20 mouse cellular contexts compared by ENCODE assay signal in the genomic region with DNA sequence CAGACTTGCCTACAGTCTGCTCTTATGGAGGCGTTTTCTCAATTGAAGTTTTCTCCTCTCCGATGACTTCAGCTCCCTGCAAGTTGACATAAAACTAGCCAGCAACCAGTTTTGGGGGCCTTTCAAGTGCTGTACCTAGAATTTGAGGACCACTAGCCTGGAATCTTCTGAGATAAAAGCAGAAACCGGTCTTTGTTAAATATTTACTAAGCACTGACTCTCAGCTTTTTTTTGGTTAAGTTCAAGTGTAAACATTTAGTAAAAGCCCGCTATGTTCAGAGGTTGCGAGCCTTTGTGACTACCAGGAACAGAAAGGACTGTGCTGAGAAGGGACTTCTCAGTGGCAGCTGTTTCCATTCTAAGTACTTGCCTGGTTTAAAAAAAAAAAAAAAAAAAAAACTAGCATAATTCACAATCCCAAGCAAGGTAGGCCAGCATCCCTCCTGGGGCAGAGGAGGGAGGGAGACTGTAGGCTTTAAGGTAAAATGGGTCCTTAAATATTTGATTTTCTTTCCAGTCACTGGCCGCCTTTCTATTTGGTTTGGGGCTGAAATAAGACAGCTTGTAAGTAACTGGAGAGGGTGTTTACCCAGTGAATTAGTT.
DNase-seq lines count a peak whose midpoint lies in the region; ATAC-seq lines count a peak whose summit lies in the region.
"Had no signal": no experiment of that assay in that cellular context is flagged by ENCODE, and none has a peak within 500 bp of the region (broad histone marks: within the 10 kb centered on the region; RNA-seq: fewer than 3 reads in every experiment).

No protein-coding gene starts in this region.

- no peak overlapping the region for H3K9ac ChIP-seq in forebrain, embryonic 13.5 days
- H3K9ac ChIP-seq in midbrain, embryonic 11.5 days (ENCODE audit: low read length), result no peak overlapping the region; the same call in 1 of the 2 replicates
- H3K9ac ChIP-seq in midbrain, embryonic 16.5 days (ENCODE audit: low read depth, low read length), result no peak overlapping the region
- no peak overlapping the region for H3K9ac ChIP-seq in limb, embryonic 13.5 days
- H3K9ac ChIP-seq: heart, embryonic 15.5 days; limb, embryonic 15.5 days had no signal

- 51% methylated on average over 6 of the region's 6 CpGs for WGBS in forebrain, embryonic 10.5 days
- 46% methylated on average over 6 of the region's 6 CpGs for WGBS in forebrain, embryonic 13.5 days
- WGBS in midbrain, embryonic 11.5 days, result 41% methylated on average over 6 of the region's 6 CpGs
- 43% methylated on average over 6 of the region's 6 CpGs for WGBS in midbrain, embryonic 16.5 days
- 56% methylated on average over 6 of the region's 6 CpGs for WGBS in limb, embryonic 13.5 days

- no peak overlapping the region; the same call in 1 of the 2 replicates for H3K27ac ChIP-seq in forebrain, embryonic 10.5 days
- H3K27ac ChIP-seq in forebrain, embryonic 13.5 days, result no peak overlapping the region
- H3K27ac ChIP-seq in midbrain, embryonic 11.5 days (ENCODE audit: low read depth, low read length), result no peak overlapping the region; the same call in 1 of the 2 replicates
- no peak overlapping the region for H3K27ac ChIP-seq in midbrain, embryonic 16.5 days (ENCODE audit: low read length)
- H3K27ac ChIP-seq in limb, embryonic 13.5 days, result no peak overlapping the region
- H3K27ac ChIP-seq: heart, adult 2 months; heart, embryonic 15.5 days; limb, embryonic 15.5 days; macrophage had no signal

- no peak overlapping the region for H3K4me2 ChIP-seq in forebrain, embryonic 13.5 days
- H3K4me2 ChIP-seq in midbrain, embryonic 11.5 days, result peak overlapping the region; percentile 18; the same call in 1 of the 2 replicates
- H3K4me2 ChIP-seq in midbrain, embryonic 16.5 days (ENCODE audit: low read length), result no peak overlapping the region
- H3K4me2 ChIP-seq in limb, embryonic 13.5 days (replicated peaks), result peak overlapping the region; percentile 17; the same call in 1 of the 2 replicates
- H3K4me2 ChIP-seq: heart, embryonic 15.5 days; limb, embryonic 15.5 days had no signal

- no peaks in the 10 kb centered on the region for H3K36me3 ChIP-seq in forebrain, embryonic 10.5 days (replicated peaks)
- H3K36me3 ChIP-seq in forebrain, embryonic 13.5 days (ENCODE audit: poor library complexity, severe bottlenecking), result no peaks in the 10 kb centered on the region
- H3K36me3 ChIP-seq in midbrain, embryonic 11.5 days (ENCODE audit: control insufficient read depth, insufficient read depth, low read length), result no peaks in the 10 kb centered on the region
- no peaks in the 10 kb centered on the region for H3K36me3 ChIP-seq in midbrain, embryonic 16.5 days (ENCODE audit: control insufficient read depth, insufficient read depth, low read length)
- H3K36me3 ChIP-seq in limb, embryonic 13.5 days, result no peaks in the 10 kb centered on the region
- H3K36me3 ChIP-seq: heart, embryonic 15.5 days; limb, embryonic 15.5 days had no signal

- peaks cover 93% of the 10 kb centered on the region for H3K27me3 ChIP-seq in forebrain, embryonic 10.5 days (ENCODE audit: poor library complexity, severe bottlenecking)
- peaks cover 61% of the 10 kb centered on the region for H3K27me3 ChIP-seq in forebrain, embryonic 13.5 days
- peaks cover 17% of the 10 kb centered on the region for H3K27me3 ChIP-seq in midbrain, embryonic 11.5 days (ENCODE audit: control insufficient read depth, insufficient read depth, low read length)
- H3K27me3 ChIP-seq in midbrain, embryonic 16.5 days (ENCODE audit: control insufficient read depth, insufficient read depth, low read depth, low read length), result 0 out of 2 replicates have a peak, but pooled peaks cover 2% of the 10 kb centered on the region
- H3K27me3 ChIP-seq in limb, embryonic 13.5 days, result no peaks in the 10 kb centered on the region
- H3K27me3 ChIP-seq: heart, embryonic 15.5 days; limb, embryonic 15.5 days had no signal

- 0 out of 2 replicates have a peak overlapping the region, but pooled peaks have one; percentile 11 for H3K4me3 ChIP-seq in forebrain, embryonic 10.5 days
- H3K4me3 ChIP-seq in forebrain, embryonic 13.5 days, result no peak overlapping the region
- no peak overlapping the region for H3K4me3 ChIP-seq in midbrain, embryonic 11.5 days (ENCODE audit: low read depth, low read length)
- no peak overlapping the region for H3K4me3 ChIP-seq in midbrain, embryonic 16.5 days (ENCODE audit: low read depth, low read length)
- H3K4me3 ChIP-seq in limb, embryonic 13.5 days, result no peak overlapping the region
- H3K4me3 ChIP-seq: heart, adult 2 months; heart, embryonic 15.5 days; limb, embryonic 15.5 days had no signal

- no peak for ATAC-seq in forebrain, embryonic 13.5 days
- ATAC-seq in midbrain, embryonic 11.5 days (ENCODE audit: low FRiP score), result no peak; the same call in 1 of the 2 replicates
- ATAC-seq in midbrain, embryonic 16.5 days, result no peak
- ATAC-seq in limb, embryonic 13.5 days (ENCODE audit: low FRiP score, low read depth), result no peak
- ATAC-seq: intestine, embryonic 16.5 days had no signal

- no peak for DNase-seq in forebrain, embryonic 10.5 days (ENCODE audit: extremely low spot score, low spot score)
- DNase-seq in midbrain, embryonic 11.5 days (ENCODE audit: low spot score, missing footprints), result peak; percentile 91
- no peak for DNase-seq in left cerebral cortex, adult 8-10 months (ENCODE audit: low spot score in 2 of 2)
- DNase-seq in cerebellum, adult 8-10 months, result no peak
- DNase-seq: adrenal gland, postnatal 36 days; cerebellum, adult 11-12 months; cerebellum, postnatal 36 days; gastrocnemius, postnatal 25 days; heart, adult 2 months; kidney, postnatal 4 days; layer of hippocampus, adult 9-11 months; right cerebral cortex, postnatal 4 days; thymus, postnatal 25 days had no signal

- H3K9me3 ChIP-seq in forebrain, embryonic 10.5 days, result peaks cover 7% of the 10 kb centered on the region
- 0 out of 2 replicates have a peak, but pooled peaks cover 3% of the 10 kb centered on the region for H3K9me3 ChIP-seq in forebrain, embryonic 13.5 days (replicated peaks)
- no peaks in the 10 kb centered on the region for H3K9me3 ChIP-seq in midbrain, embryonic 11.5 days (ENCODE audit: control insufficient read depth, low read length)
- H3K9me3 ChIP-seq in midbrain, embryonic 16.5 days (replicated peaks; ENCODE audit: control insufficient read depth, low read length, poor library complexity, severe bottlenecking), result no peaks in the 10 kb centered on the region
- H3K9me3 ChIP-seq in limb, embryonic 13.5 days, result no peaks in the 10 kb centered on the region
- H3K9me3 ChIP-seq: heart, embryonic 15.5 days; limb, embryonic 15.5 days had no signal

- peaks cover 28% of the 10 kb centered on the region for H3K4me1 ChIP-seq in forebrain, embryonic 10.5 days
- peaks cover 14% of the 10 kb centered on the region for H3K4me1 ChIP-seq in forebrain, embryonic 13.5 days
- H3K4me1 ChIP-seq in midbrain, embryonic 11.5 days (ENCODE audit: control insufficient read depth, insufficient read depth, low read length), result peaks cover 14% of the 10 kb centered on the region
- H3K4me1 ChIP-seq in midbrain, embryonic 16.5 days (ENCODE audit: control insufficient read depth, insufficient read depth, low read length), result no peaks in the 10 kb centered on the region
- peaks cover 7% of the 10 kb centered on the region for H3K4me1 ChIP-seq in limb, embryonic 13.5 days
- H3K4me1 ChIP-seq: heart, embryonic 15.5 days had no signal

Comparison
In these comparisons a context has a peak if more than half of its experiments do, and no peak if none do; other contexts are left out.
1. H3K4me2 ChIP-seq: peak in midbrain, embryonic 11.5 days (single experiment) and limb, embryonic 13.5 days (single experiment); none in forebrain, embryonic 13.5 days (single experiment) and midbrain, embryonic 16.5 days (single experiment).